Mouse (Mus musculus): ENCODE results near the gene Pex6.

Pex6 gene

DNA sequence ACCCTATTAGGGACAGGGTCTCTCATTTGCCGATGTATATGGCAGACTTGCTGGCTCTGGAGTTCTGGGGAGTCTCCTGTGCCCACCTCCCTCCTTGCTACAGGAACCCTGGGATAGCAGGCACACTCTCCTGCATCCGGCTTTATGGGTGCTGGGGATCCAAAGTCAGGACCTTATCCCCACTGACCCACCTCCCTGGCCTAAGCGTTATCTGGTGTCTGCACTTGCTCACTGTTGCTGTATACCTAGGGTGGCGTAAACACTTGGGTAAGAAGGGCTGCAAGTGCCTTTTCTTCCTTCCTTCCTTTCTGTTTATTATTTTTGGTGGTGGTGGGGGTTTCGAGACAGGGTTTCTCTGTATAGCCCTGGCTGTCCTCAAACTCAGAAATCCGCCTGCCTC, 30.0 kb downstream of the Pex6 start:
- no peak for DNase-seq

DNA sequence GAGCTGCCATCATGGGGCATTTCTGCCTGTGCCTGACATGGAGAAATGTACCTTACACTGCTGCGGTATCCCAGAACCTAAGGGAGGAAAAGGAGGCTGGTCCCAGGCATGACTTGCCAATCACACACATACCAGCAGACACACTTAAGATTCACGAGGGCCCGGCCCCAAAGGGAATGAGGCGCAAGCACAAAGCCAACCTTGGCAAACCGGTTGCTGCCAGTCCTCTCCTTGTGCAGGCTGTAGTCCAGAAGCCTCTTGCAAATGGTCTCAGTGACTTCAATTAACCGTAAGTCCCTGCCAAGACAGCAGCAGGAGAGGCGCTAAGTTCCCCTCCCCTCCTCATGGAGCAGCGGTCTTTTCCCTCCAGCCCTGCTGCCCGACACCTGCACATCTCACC, 31.7 kb downstream of the Pex6 start:
- DNase-seq, result no peak

DNA sequence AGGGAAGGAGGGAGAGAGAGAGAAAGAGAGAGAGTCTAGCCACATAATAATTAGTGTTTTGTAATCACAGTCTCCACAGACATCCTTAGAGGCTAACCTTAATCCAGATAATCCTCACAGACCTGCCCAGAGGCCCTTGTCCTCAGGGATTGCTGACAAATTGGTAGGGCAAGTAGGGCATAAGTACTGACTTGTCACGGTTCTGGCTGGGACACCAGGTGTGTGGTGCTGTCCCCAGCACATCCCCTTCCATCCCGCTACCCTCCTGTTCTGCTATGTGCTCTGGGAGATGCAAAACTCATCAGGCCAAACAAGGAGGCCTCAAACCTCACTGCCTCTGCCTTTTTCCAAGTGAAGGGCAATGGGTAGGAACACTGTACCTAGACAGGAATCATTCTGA, 34.2 kb downstream of the Pex6 start:
- no peak for DNase-seq

DNA sequence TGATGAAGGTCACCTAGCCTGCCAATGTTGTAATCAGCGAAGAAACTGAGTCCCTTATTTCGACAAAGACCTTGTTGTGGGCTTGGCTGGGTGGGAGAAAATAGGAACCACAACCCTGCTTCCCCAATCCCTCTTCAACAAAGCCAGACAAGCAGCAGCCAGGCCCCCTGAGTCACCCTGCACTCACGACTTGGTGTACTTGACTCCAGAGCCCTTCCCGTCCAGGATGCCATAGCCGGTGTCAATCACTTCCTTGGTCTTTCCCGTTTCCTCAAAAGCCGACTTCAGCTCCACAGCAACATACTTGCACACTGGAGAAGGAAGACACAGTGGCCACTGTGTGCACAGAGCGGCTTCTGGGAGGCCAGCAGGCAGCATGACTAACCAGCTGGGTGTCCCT, 36.0 kb downstream of the Pex6 start:
- no peak for DNase-seq

DNA sequence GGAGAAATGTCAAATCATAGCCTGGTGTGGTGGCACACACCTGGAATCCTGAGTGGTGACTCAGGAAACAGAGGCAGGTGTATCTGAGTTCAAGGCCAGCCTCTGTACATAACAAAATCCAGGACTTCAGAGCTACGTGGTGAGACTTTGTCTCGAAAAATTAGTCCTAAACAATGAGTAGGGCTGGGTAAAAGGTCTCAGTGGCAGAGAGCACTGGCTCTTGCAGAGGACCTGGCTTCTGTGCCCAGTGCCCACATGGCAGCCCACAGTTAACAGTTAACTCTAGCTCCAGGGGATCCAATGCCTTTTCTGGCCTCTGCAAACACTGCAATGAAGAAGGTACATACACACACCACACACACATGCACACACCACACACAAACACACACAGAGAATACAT, 36.5 kb downstream of the Pex6 start:
- no peak for DNase-seq

DNA sequence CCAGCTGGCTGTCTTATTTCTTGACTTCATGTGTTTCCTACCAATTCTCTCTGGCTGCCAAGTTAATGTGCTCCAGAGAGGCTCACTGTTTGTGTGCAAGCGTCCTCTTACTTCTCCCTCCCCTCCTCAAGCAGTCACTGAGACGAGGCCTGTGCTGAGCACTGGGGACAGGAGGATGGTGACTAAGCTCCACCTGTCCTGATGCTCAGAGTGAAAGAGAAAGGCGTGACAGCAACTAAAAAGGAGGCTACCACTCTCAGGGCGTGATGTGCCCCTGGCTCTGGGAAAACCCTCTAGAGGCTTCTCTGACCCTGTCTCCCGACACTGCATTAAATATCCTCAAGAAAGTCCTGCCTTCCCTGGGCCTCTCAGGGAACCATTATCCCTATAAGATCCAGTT, 38.0 kb downstream of the Pex6 start:
- no peak for DNase-seq

DNA sequence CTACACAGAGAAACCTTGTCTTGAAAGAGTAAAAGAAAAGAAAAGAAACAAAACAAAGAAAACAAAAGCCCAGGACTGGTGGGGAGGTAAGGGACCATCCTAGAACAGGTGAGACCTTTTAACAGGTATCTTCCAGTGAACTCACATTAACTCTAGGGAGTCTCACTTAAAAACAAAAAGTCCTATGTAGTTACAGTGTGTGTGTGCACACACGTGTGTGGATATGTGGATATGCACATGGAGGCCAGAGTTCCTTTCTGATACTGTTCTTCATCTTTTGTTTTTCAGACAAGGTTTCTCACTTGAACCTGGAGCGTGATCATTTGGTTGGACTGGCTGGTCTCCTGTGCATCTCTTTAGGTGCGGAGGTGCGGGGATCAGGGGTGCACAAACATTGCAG, 39.3 kb downstream of the Pex6 start:
- no peak for DNase-seq

DNA sequence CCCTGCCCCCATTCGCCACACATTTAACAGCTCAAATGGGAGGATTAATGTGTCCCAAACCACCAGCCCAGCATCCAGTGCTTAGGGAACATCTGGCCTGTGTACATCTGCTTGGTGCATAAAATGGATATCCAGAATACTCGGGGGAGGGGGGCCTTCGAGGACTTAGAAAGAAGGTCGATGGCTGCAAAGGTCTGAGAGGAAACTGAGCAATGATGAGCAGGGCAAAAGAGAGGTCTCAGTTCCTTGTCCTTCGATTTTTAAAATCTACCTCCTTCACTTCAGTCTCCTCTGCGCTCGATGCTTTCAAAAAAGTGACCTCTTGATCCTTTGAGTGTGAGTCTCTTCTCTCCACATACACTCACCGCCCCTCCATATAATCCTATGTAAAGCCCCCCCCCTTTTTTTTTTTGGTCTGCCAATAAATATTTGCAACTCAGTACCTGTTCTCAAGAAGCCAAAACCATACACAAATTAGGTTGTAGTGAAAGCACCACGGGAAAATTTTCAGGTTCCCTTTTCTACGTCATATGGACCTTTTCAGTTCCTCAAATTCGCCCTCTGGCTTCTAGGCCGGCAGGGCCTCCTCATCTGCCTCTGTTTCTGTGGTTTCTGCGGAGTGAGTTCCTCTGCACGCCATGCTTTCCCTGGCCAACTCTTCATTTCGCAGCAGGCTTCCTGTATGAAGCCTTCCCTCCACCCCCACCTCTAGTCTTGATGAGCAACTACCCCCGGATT, 40.0 kb downstream of the Pex6 start:
- DNase-seq, result no peak

DNA sequence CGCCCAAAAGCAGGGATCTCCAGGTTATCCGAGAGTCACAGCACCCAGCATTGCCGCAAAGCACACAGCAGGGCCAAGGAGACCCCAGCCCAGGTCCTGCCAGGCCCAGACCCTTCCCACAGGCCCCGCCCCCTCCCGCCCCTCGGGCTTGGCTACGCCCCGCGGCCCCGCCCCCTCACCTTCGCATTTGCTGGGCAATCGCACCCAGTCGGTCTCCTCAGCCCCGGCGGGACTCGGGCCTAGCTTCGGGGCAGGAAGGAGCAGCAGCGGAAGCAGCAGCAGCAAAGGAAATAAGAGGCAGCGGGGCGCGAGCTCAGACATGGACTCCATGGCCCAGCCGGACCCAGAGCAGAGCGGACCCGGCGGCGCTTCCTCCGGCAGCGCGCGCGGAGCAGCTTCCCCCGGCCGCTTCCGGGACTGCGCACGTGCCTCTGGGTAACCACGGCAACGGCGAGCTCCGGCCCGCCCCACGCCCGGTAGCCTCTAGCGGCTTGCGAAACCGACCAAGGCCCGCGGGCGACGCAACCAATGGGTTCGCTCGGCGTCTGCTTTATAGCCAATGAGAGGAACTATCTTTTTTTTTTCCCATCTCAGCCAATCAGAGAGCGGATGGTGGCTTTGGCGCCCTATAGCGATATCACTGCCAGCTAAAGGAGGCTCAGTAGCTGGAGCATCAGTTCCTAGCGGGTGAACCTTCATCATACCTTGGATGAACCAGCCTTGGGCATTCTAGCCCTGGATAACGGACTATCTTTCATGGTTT, 40.7 kb downstream of the Pex6 start, which contains the start of gene Cnpy3:
TSS of gene Cnpy3 (minus strand) at position 421 of the 763 bp plus-strand sequence.
- peak; percentile 99 for DNase-seq

DNA sequence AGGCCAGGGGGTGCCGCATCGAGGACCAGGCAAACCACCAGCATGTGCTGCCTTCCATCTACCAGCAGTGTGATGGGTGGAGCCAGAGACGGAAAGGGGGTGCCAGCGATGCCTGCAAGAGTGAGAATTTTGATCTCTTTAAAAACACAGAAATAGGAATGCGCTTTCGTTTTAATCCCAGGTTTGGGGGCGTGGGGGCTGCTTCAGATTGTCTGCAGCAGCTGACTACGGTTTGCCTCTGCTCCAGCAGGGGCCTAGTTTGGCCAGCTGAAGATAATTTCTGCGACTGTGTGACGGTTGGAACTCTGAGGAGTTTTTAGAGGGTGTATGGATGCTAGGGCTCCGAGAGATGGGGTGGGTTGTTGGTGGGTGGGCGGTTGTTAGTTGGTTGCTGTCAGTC, 47.5 kb downstream of the Pex6 start:
- no peak for DNase-seq

DNA sequence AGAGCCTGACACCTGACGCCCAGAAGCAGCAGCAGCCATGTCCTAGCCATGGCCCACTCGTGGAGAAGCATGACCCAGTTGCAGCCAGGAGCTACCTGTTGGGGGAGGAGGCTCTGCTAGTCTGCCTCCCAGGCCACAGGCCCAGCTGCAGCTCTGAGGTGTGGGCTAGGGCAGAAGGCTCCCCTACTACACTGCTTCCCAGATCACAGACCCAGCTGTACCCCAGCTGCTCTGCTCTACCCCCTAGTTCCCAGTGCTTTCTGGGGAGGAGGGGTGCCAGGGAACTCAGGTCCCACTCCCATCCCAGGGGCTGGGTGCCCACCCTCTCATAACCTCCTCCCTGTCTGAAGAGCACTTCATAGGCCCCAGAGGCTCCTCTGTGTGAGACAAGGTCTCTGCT, 52.3 kb downstream of the Pex6 start, which contains the start of gene Ptcra:
TSS of gene Ptcra (minus strand) at position 169 of the 400 bp plus-strand sequence.
- no peak for DNase-seq

DNA sequence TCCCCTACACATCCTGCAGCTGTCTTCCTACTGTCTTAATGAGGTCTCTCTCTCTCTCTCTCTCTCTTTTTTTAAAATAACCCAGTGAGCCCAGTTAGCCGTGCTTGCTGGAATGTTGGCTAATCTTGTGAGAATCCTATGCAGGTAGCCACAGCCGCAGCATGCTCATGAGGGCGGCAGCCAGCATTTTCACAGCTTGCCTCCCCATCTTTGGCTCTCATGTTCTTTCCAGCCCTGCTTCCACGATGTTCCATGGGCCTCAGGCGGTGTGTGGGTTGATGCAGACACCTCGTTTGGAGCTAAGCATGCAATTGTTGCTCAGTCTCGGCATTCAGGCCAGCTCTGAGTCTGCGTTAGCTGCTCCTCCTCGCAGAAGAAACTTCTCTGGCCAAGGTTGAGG, 53.7 kb downstream of the Pex6 start:
- peak; percentile 80 for DNase-seq

DNA sequence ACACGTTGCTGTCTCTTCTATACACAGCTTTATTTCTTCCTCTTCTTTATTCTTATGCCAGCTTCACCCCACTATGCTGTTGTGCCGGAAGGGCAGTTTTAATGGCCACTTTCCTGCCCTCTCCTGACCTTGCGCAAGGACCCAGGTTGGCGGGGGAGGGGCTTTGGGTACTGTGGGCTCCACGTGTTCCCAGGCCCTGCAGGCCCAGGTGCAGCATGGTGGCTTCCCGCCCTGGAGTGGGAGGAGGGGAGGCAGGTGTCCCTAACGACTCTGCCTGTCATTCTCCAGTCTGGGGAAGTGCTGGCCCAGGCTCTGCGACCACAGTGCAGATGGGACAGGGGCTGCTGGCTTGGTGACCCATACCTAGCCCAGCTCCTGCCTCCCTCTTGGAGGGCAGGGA, 56.6 kb downstream of the Pex6 start:
- no peak for DNase-seq

DNA sequence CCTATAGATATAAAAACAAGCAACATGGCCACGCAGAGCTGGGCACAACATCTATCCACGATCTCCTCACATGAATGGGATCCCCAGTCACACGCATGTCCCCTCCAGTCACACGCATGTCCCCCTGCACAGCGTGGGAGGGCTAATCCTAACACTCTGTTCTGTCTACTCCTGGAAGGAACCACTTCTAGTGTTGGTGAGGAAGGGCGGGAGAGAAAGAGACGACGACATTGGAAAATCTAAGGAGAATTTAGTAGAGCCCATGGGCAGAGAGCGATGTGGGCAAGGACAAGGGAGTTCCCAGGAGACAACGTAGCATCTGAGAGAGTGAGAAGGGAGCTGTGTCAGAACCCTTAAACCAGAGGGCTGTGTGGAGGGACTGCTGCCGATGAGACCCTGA, 59.3 kb downstream of the Pex6 start:
- no peak for DNase-seq

DNA sequence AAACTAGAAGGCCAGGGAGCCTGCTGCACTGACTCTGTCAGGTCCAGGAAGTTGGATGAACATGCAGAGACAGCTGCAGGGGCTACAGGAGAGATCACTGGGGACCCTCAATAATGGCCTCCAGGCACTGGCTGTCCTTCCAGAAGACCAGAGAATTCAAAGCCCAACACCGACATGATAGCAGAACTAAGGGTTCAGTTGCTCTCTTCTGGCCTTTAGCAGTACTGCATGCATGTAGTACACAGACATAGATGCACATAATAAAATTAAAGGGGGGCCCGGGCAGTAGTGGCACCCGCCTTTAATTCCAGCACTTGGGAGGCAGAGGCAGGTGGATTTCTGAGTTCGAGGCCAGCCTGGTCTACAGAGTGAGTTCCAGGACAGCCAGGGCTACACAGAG, 59.8 kb downstream of the Pex6 start:
- DNase-seq, result no peak

DNA sequence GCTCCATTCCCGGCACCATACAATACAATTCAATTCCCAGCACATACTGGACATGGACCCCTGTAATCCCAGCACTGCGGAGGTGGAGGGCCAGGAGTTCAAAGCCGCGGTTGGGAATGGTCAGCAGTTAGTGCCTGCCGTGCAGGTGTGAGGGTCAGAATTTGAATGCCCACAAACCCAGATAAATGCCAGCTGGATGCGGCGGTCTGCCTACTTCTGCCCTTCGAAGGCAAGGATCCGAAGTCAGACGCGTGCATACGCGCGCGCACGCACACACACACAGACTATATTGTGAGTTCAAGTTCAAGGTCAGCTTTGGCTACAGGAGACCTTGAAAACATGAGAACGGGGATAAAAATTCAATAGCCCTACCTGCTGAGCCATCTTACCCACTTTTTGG, 60.4 kb downstream of the Pex6 start:
- no peak for DNase-seq

DNA sequence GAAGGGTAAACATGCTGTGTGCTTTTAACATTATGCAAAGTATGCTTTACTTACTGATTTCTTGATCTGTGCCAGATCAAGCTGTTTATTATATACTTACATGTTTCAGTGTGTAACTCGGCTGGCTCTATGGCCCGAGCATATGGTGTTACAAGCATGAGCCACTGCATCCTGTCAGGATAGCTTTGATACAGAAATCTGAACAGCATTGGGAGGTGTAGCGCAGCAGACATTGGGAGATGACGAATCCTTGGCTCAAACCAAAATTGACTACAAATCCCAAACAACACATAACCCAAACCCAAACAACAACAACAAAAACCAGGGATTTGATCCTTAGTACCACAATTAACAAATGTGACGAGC, 60.8 kb downstream of the Pex6 start:
- DNase-seq, result no peak

DNA sequence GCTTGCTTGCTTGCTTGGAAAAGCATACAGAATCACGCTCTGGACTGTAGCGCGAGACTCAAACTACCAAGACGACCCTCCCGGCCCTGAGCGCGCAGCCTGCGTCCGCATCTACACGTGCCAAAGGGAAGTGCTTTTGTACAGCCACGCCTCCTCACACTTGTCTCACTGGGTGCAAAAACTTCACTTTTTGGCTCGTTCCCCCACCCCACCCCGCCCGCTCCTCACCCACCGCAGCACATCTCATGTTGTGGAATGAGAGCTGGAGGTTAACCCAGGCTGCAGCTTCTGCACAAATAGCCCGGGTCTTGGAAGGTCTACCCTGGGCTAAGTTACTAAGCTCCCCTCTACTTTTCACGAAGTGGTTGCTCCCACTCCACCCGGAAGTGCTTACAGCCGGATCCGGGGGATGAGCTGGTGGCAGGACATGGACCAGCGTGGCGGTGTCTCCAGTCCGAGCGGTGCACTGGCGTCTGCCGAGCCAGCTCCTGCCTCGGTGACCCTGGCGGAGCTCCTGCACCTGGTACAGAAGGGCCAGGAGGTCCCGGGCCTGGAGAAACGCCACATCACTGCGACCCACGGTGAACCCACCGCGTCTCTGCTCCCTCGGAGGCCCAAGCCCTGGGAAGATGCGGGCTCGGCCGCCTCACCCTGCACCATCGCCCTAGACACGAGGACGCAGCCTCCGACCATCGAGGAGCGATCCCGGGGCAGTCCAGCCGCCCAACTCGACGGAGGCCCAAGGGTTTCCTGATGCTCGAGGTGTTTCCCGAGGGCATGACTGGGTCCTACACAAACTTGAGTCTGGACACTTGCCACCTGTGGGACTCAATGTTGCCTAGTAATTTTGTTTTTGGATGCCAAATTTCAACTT, 61.4 kb downstream of the Pex6 start, which contains the start of gene 2310039H08Rik:
TSS of gene 2310039H08Rik (plus strand) at position 232 of the 874 bp plus-strand sequence.
- DNase-seq, result peak; percentile 86

DNA sequence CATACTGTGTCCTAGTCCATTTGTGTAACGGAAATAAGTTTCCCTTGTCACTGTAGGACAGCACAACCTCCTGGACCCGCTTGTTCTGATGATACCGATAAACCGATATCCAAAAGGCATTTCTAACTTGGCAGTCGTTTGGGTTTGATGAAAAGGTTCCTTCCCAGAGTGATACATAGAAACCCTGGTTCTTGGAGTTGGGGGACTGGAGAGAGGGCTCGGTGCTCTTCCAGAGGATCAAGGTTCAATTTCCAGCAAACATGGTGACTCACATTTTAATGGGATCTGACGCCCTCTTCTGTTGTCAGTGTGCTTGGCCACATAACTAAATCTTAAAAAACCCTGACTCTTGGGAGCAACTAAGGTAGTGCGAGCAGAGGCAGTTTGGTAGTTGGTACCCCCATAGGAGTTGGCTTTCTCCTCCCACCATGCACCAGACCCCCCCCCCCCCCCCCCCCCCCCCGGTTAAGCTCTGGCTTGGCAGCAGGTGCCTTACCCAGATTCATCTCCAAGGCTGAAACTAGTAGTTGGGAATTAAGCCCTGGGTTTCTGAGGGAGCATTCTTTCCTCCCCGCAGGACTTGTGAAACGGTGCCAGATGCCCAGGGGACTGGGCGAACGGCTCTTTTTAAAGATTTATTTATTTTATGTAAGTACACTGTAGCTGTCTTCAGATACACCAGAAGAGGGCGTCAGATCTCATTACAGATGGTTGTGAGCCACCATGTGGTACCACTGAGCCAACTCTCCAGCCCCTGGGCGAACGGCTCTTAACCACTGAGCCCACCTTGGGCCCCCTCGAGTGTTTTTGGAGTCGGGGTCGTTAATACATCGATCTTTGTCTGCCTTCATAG, 62.2 kb downstream of the Pex6 start:
- no peak for DNase-seq

DNA sequence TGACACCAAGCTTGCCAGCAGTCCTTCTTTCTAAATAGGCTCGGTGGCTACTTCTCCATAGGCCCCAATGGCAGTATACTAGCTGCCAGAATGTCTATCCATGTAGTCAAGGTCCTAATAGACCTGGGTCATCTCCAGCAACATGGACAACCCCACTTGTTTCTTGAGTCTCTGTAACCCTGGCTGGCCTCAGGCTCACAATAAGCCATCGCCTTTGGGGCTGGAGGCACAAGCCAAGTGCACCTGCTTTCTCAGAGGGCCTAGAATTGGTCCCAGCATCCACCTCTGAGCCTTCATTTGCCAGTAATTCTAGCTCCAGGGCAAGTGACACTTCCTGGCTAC, 62.8 kb downstream of the Pex6 start:
- DNase-seq, result no peak

DNA sequence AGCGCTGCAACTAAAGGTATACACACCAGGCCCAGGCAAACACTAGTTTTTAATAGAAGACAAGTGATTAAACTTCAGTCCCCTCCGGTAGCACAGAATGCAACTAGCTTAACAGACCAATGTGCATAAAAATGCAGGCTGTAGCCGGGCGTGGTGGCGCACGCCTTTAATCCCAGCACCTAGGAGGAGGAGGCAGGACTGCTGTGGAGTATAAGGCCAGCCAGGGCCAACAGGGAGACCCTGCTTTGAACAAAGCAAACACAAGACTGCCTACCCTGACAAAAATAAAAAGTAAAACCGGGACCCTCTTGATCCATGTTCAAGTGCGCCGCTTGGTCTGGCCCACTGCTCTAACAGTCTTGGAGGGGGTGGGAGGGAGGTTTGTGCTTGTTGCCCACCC, 63.8 kb downstream of the Pex6 start:
- DNase-seq, result no peak
